Mouse (Mus musculus): ENCODE results near the gene Msl3.

Msl3 gene

DNA sequence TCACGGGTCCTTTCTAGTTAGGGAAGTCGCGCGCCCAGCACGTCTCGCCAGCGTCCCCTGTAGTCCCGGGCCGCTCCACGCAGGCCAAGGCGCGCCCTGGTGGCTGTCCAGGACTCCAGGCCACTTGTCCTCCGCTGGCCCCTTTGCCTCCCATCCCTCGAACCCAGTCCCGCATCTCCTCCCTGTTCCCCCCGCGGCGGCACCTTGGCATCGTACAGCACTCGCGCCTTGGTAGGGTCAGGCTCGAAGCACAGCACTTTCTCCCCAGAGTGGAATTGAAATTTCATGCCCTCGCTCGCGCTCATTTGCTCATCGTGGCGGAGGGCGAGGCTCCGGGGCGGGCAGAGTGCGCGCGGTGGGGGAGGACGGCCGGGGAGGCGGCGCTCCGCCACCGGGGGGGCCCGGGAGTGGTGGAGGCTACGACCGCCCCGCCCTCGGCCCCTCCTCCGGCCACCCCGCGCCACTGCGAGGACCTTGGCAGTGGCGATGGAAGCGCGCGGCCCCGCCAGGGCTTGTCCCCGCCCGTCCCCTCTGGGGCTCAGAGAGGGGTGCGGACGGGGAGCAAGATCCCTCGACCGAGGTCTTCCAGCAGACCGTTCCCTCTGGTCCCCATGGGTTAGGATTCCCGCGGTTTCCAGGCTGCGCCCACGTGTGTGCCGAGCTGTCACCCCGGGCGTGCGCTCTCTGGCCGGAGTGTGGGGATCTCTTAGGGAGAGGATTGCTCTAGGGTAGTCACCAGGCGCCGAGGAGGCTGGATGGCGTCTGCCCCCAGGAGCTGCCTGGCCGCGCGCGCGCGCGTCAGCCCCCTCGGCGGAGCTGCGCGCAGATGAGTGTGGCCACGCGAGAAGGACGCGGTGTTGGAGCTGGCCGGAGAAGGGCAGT is at the start of gene Msl3:
Gene Msl3 (minus strand): TSS at position 374 of the 882 bp plus-strand sequence.
- DNase-seq = peak; percentile 79

DNA sequence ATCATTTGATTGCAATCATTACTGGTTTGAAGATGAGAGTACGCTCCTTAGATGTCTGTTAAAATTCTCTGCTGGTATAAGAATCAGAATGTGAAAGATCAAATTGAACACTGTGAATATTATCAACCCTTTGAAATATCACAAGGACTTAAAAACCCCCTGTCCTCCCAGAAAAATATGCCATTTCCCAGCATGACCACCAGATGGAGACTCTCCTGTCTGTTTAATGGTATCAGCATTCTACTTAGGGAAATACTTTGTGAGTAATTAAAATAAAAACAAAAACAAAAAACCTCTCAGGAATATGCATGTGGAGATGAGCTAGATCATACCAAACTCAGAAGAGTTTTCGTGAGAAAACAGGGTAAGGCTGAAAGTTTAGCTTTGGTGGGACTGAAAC is 44.3 kb upstream of the Msl3 start:
- no peak for DNase-seq

DNA sequence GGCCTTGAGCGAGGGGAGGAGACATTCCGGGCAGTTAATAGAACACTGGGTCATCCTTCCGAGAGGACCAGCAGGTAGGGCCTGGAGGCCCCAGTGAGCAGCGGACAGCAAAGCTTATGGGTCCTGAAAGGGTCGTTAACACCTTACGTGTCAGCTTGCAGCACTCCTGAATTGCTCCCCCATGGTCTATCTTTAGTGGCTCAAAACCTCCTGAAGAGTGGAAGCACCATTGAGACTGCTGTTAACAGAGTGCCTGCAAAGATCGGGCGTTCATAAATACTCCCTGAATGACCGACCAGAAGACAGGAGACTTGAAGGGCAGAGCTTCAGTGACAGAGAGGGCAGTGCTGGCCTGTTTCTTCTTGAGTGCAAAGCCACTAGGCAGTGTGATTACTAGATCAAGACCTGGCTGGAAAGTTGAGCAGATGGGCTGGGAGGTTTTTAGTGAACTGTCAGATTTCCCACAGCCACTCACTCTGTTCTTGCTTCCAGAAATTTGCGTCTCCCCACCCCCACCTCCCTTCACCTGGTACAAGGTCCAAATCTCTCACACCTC is 787 bp upstream of the Msl3 start:
- no peak for DNase-seq

DNA sequence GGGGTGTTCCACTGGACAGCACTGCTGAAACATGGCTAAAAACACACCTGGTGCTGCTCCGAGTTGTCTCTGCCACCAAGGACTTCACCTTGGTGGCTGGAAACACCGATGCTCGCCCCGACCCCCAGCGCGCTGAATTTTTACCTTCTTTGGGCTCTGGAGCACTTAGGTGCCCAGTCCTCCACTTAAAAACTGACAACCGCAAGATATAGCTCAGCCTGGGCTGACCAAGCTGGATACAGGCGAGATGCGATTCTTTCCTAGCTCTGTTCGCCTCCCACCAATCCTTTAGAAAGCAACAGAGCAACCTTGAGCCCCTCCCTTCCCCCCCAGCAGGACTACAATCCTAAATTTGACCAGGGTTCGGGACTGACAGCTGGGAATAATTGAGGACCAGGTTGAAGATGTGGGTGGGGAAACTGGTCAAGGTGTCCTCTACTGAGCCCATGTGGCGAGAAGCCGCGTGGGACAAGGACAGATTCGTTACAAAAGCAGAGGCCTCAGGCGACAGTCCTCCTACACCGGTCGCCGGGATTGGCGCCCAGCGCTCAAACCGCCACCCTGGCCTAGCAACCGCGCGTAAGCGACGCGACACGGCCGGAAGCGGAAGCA is 679 bp downstream of the Msl3 start:
- peak; percentile 9 for DNase-seq

DNA sequence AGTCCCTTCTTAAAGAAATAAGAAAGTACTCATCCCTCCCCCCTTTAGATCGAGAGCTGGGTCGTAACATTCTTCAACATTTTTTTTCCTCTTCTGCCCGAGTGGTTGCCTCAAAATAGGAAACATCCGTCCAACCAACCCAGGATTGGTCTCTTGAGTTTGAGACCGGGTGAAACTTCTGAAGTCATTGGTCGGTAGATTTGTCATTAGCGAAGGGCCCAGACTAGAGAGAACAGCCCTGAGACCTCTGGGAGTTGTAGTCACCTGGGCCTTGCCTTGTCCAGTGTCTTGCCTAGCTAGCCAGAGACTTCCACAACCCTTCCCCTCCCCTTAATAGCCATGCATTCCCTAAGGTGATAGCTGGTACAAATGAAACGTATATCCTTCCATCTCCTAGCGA is 1.3 kb downstream of the Msl3 start:
- peak; percentile 55 for DNase-seq

DNA sequence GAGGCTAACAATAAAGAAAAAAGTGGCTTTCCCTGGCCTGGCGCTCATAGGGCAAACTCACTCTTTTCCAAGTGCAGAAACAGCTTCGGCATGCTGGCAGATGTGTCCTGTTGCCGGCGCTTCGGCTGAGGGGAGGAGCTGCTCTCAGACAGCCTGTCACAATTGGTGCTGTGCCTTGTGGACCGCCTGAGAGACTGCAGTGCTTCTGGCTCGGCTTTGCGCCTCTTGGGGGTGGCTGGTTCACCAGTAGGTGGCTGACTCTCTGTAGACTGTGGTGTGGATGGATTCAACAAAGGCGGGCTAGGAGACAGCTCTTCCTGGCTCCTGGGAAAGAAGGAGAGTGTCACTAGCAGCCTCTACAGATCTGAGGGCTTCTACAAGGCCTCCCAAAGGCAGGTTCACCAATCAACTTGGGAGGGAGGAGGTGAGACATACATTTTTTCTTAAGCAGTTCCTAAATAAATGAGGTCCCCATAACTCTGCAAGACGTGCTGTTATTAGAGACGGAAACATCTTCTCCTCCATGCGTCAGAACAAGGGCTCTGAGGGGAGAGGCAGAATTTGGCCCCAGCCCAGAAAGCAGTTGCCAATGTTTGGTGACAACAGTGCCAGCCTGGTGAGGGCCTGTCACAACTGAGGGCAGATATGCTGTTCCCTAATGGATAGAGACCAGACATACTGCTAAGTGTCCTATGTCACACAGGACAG is 9.6 kb downstream of the Msl3 start:
- no peak for DNase-seq

DNA sequence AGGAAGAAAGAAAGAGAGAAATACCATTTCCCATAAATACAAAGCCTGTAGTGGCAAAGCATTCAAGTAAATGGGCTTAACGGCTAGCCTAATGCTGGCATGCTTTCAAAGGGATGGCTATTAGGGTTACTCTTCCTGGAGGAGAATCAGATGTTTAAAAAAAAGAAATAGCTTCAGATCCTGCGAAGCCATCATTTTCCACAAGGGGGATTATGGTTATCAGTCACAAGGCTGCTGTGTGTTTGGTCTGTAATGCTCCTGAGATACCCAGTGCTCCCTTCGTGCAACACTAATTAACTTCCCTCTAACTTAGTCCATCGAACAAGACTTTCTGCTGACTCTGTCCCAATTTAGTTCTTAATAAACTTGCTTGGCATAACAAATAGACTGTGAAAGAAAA is 13.5 kb downstream of the Msl3 start:
- DNase-seq = no peak

DNA sequence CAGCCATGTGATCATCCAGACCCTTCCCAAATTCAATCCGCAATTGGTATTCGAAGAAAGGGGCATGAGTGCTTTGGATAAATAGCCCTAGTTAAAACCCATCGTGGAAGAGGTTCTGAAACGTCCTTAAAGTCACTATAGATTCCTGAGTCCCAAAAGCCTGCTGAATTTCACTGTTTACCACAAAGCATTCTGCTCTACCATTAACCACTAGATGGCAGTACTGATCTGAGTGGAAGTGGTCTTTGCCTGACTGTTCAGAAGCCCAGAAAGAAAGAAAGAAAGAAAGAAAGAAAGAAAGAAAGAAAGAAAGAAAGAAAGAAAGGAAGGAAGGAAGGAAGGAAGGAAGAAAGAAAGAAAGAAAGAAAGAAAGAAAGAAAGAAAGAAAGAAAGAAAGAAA is 13.9 kb downstream of the Msl3 start:
- DNase-seq = peak; percentile 18

DNA sequence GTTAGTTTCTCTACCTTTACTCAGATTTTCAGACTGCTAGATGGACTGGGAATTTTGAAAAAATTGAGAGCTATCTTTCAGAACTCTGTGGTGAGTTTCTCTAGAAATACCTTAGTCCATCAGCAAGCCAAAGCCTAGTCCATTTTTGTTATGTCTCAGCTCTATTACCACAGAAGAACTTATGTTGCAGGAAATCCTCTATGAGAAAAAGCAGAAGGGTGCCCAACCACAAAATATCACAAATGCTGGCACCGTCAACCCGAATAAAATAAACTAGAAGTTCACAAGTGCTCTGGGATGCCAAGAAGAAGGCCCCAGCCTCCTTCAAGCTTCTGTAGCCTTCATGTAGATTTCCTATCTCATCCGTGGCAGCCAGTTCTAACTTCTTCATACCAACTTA is 14.4 kb downstream of the Msl3 start:
- no peak for DNase-seq

DNA sequence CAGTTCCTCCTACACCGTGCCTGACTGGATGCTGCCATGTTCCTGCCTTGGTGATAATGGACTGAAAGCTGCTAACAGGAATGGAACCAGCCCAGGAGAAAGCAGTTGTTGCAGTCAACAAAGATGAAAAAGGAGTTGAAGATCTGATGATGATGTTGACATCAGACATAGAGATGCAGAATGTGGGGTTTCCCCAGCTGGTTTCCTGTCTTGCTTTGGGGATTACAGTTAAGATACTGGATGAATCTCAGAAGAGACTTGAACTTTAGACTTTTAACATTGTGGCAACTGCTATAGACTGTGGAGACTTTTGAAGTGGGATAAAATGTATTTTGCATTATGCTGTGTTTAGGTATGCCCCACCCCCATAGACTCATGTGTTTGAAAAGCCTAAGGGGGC is 15.9 kb downstream of the Msl3 start:
- no peak for DNase-seq

DNA sequence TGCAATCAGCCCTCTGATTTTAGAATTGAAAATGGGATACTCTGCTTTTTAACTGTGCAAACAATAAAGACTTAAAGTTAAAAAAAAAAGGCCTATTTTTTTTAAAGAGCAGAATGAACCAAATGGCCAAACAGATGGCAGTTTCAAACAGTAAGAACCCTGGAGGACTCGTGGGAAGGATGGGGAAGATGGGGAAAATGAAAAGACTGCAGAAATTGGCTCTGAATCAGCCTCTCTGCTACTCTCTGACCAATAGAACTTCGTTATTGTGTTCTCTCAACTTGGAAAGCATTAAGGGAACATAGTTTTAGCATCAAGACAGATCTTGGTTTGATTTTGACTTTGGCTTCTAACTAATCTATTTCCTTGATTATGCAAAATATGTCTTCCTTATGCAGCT is 24.4 kb downstream of the Msl3 start:
- no peak for DNase-seq

DNA sequence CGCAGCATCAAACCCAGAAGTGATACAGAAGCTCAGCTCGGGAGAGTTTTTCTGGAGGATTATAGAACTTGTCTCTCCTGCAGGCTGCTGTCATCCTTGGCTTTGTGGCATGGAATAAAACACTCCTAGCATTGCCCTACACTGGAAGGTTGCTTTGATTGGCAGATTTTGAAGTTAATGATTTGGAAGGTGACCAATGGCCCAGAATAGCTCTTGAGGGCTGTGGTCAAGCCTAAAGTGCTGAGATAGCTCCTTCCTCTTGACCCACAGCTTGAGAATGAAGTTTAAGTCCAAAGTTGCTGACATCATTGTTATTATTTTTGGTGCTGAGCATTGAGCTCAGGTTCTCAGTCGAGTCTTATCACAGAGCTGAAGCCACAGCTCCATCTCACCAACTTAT is 26.0 kb downstream of the Msl3 start:
- no peak for DNase-seq

DNA sequence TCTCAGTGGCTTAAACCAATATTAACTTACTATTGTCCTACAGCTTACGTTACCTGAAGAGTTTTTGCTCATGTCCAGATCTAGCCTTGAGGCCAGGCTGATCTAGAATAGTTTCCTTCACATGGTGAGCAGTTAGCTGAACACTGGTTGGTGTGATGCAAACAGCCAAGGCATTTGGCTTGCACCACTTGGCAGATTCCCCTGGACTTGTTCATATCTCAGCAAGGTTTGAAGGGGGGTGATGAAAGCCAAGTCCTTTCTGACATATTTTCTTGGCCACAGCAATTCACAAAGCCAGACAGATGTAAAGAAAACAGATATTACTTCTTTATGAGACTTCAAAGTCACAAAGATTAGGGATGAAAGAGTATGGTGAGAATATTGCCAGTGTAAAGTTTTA is 30.2 kb downstream of the Msl3 start:
- DNase-seq = no peak

DNA sequence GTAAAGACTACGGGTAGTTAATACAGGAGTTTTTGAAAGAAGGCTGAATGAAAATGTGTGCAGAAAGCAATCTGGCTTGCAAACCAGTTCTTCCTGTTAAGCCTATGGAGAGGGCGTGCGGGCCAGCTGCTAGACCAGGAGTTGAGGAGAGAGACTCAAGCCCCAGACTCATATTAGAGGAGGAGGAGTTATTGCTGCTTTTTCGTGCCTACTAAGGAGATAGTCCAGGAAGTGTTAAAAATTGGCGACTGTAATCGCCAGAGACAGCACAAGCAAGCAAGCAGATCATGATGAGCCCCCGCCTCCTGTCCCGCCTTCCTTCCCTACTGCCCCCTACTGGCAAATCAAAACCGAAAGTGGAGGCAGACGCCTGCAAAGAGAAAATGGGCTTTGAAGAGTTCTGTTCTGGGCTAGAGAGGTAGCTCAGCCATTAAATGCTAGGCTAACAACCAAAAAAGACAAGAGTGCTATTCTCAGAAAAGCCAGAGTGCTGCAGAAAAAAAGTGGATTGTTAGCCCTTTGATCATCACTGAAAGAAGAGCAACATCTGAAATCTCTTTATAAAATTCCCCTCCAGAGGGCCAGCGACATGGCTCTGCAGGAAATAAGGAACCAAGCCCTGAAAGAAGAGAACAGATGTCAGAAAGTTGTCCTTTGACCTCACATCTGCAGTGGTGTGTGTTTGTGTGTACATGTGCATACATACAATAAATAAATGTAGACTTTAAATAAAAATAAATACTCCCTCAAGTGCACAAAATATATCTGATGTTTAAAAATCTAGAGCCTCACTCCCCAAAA is 33.9 kb downstream of the Msl3 start:
- DNase-seq = peak; percentile 48

Measured in cerebellum, adult 8-10 months (tissue).